Mouse (Mus musculus) neural tube, embryonic 13.5 days (tissue): Measurements from ENCODE around the gene Dtx3. TPM values are rescaled to one million over a fixed set of nuclear protein-coding genes. Genes with fewer than 3 reads are reported as not detected.

Source experiments
- ATAC-seq: fragments of 200-750 bp; cut with Nextera tagmentation; 2 replicates; pipeline ENCODE4 v1.8.0; 2017; ENCODE audit warnings: low read depth, mild to moderate bottlenecking, moderate TSS enrichment, moderate library complexity
- H3K27ac ChIP-seq: fragments of 300-500 bp; sonication (generic); replicated peaks from 2 replicates; pipeline ENCODE4 v1.5.1; 2015; ENCODE audit warnings: moderate library complexity, mild to moderate bottlenecking, inconsistent platforms
- H3K27me3 ChIP-seq: fragments of 300-500 bp; sonication (generic); 2 replicates; pipeline ENCODE4 v1.6.1; 2015; ENCODE audit warnings: mild to moderate bottlenecking, inconsistent platforms
- H3K36me3 ChIP-seq: fragments of 300-500 bp; sonication (generic); 2 replicates; pipeline ENCODE4 v1.6.1; 2015; ENCODE audit warnings: mild to moderate bottlenecking, inconsistent platforms
- H3K4me1 ChIP-seq: fragments of 300-500 bp; sonication (generic); replicated peaks from 2 replicates; pipeline ENCODE4 v1.6.1; 2015; ENCODE audit warnings: inconsistent platforms
- H3K4me2 ChIP-seq: fragments of 300-500 bp; sonication (generic); 2 replicates; pipeline ENCODE4 v1.6.1; 2015; ENCODE audit warnings: inconsistent platforms, mild to moderate bottlenecking, moderate library complexity
- H3K4me3 ChIP-seq: fragments of 300-500 bp; sonication (generic); 2 replicates; pipeline ENCODE4 v1.5.1; 2015; ENCODE audit warnings: mild to moderate bottlenecking, inconsistent platforms
- H3K9ac ChIP-seq: fragments of 300-500 bp; sonication (generic); 2 replicates; pipeline ENCODE4 v1.6.1; 2015; ENCODE audit warnings: moderate library complexity, mild to moderate bottlenecking, inconsistent platforms
- H3K9me3 ChIP-seq: fragments of 300-500 bp; sonication (generic); 2 replicates; pipeline ENCODE4 v1.6.1; 2016; ENCODE audit warnings: inconsistent platforms
- WGBS: fragments of 180-500 bp; shearing (Covaris S2); methylation state at CpG from one replicate; pipeline ENCODE4 v1.1.7; 2015; 5-methylcytosine and 5-hydroxymethylcytosine counted together
- polyA plus RNA-seq: library from polyadenylated mRNA; unstranded; fragments of >200 nt; fragmentation: Nextera tagmentation; extraction: Ambion mirVana; gene quantifications from 2 replicates; pipeline ENCODE4 v1.2.1, GENCODE M21; 2015

Dtx3 gene
- polyA plus RNA-seq, 1 experiment from 2014 or later = 221 TPM

DNA sequence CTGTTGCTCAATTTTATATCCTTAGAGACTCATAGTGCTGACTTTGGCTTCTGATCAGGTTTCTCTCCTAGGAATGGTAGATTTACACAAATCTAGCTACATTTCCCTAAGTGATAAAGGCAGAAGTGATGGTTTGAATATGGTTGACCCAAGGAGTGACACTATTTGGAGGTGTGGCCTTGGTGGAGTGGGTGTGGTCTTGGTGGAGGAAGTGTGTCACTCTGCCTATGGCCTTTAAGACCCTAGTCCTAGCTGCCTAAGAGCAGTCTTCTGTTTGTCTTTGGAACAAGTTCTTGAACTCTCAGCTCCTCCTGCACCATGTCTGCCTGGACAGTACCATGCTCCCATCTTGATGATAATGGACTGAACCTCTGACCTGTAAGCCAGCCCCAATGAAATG lies 21.6 kb upstream of the Dtx3 start:
- no peak overlapping the region for H3K27ac ChIP-seq
- no peaks in the 10 kb centered on the region for H3K36me3 ChIP-seq
- H3K9me3 ChIP-seq = no peaks in the 10 kb centered on the region
- no peak overlapping the region for H3K4me2 ChIP-seq
- no peaks in the 10 kb centered on the region for H3K4me1 ChIP-seq
- ATAC-seq = no peak
- H3K27me3 ChIP-seq = 0 out of 2 replicates have a peak, but pooled peaks cover 3% of the 10 kb centered on the region
- H3K9ac ChIP-seq = no peak overlapping the region
- H3K4me3 ChIP-seq = no peak overlapping the region

DNA sequence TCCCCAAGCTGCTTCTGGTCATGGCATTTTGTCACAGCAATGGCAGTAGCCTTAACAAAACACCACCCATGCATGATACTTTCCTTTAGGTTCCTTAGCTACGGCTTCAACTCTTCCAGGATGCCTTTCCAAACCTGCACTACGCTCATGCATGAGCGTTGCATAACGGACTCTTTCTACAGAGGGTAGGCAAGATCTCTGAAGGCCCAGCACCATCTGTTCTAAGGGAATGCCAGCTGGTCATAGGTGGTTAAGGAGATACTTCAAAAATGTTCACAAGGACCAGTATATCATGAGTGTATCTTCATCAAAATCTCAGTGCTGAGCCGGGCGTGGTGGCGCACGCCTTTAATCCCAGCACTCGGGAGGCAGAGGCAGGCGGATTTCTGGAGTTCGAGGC lies 20.9 kb upstream of the Dtx3 start:
- H3K9ac ChIP-seq = no peak overlapping the region
- no peaks in the 10 kb centered on the region for H3K9me3 ChIP-seq
- ATAC-seq = no peak
- no peaks in the 10 kb centered on the region for H3K4me1 ChIP-seq
- no peak overlapping the region for H3K4me2 ChIP-seq
- no peak overlapping the region for H3K4me3 ChIP-seq
- H3K27ac ChIP-seq = no peak overlapping the region
- WGBS = 96% methylated on average over 11 of the region's 11 CpGs
- H3K36me3 ChIP-seq = no peaks in the 10 kb centered on the region
- 0 out of 2 replicates have a peak, but pooled peaks cover 3% of the 10 kb centered on the region for H3K27me3 ChIP-seq

DNA sequence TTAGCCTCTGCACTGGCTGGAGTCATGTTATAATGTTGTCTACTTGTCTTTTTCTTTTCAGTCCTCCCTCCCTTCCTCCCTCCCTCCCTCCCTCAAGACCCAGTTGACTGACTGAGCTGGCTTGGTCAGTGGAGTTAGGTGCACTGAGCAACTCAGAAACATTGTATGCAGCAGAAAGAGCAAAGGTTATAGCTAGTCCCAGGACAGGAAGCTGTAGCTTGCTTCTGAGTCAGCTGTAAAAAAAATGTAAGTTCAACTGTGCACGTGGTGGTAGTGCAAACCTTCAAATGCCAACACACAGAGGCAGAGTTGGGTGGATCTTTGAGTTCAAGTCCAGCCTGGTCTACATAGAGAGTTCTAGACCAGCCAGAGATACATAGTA lies 18.9 kb upstream of the Dtx3 start:
- no peak overlapping the region for H3K27ac ChIP-seq
- WGBS = 69% methylated on average over 1 of the region's 1 CpGs
- no peak overlapping the region for H3K4me2 ChIP-seq
- H3K27me3 ChIP-seq = 0 out of 2 replicates have a peak, but pooled peaks cover 3% of the 10 kb centered on the region
- H3K4me3 ChIP-seq = no peak overlapping the region
- H3K36me3 ChIP-seq = no peaks in the 10 kb centered on the region
- H3K9ac ChIP-seq = no peak overlapping the region
- H3K9me3 ChIP-seq = no peaks in the 10 kb centered on the region
- H3K4me1 ChIP-seq = peaks cover 17% of the 10 kb centered on the region
- ATAC-seq = no peak

DNA sequence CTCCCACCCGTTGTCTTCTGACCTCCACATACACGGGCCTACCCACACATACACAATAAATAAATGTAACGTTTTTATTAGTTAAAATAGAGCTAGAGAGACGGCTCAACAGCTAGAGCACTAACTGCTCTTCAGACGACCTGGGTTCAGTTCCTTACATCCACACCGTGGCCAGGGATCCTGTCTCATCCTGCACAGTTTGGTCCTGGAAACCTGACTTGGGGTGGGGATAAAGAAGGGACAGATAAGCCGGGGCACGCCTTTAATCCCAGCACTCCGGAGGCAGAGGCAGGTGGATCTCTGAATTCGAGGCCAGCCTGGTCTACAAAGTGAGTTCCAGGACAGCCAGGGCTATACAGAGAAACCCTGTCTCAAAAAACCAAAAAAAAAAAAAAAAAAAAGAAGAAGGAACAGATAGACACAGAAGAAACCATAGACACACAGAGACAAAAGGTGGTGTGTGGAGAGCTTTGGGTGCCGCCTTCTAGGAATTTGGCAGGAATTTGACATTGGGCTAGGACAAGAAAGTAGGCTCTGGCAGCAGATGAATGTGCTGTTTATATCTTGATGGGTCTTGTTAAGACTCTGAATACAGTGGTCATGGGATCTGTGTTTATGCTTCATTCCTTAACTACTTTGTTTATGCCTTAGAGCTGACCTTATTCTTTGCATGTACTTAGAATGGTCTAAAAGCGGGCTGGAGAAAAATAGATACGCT lies 18.3 kb upstream of the Dtx3 start:
- WGBS = 85% methylated on average over 13 of the region's 13 CpGs
- H3K4me3 ChIP-seq = no peak overlapping the region
- 0 out of 2 replicates have a peak, but pooled peaks cover under 1% of the 10 kb centered on the region for H3K36me3 ChIP-seq
- ATAC-seq = no peak
- H3K4me1 ChIP-seq = peaks cover 20% of the 10 kb centered on the region
- no peak overlapping the region for H3K4me2 ChIP-seq
- H3K9me3 ChIP-seq = no peaks in the 10 kb centered on the region
- no peak overlapping the region for H3K9ac ChIP-seq
- 0 out of 2 replicates have a peak, but pooled peaks cover 3% of the 10 kb centered on the region for H3K27me3 ChIP-seq
- no peak overlapping the region for H3K27ac ChIP-seq

- Histone ChIP-seq H3K9ac (no peak overlapping the region), H3K36me3 (peaks cover 6% of the 10 kb centered on the region), H3K9me3 (no peaks in the 10 kb centered on the region), H3K4me3 (no peak overlapping the region), H3K4me1 (peaks cover 20% of the 10 kb centered on the region), H3K27me3 (0 out of 2 replicates have a peak, but pooled peaks cover 3% of the 10 kb centered on the region), H3K4me2 (no peak overlapping the region), H3K27ac (no peak overlapping the region)
- ATAC-seq = no peak
- 94% methylated on average over 8 of the region's 8 CpGs for WGBS
These were observed 17.7 kb upstream of the Dtx3 start for GRCm38 (mm10) chr10:127213272-127213671.

- WGBS = under 1% methylated on average over 47 of the region's 47 CpGs
- H3K4me1 ChIP-seq = peaks cover 20% of the 10 kb centered on the region
- ATAC-seq = peak; percentile 96
- H3K27ac ChIP-seq = peak within 1 kb of the TSS; percentile 15; the same call in 1 of the 2 replicates
- H3K9me3 ChIP-seq = no peaks in the 10 kb centered on the region
- 0 out of 2 replicates have a peak, but pooled peaks cover 3% of the 10 kb centered on the region for H3K27me3 ChIP-seq
- H3K4me2 ChIP-seq = peak within 1 kb of the TSS; percentile 91
- H3K36me3 ChIP-seq = peaks cover 23% of the 10 kb centered on the region
- H3K4me3 ChIP-seq = peak within 1 kb of the TSS; percentile 65
- H3K9ac ChIP-seq = peak within 1 kb of the TSS; percentile 84
These were observed 15.9 kb upstream of the Dtx3 start, which contains the start of gene Pip4k2c for GRCm38 (mm10) chr10:127211414-127211854. Gene Pip4k2c (minus strand): TSS chr10:127211585.

DNA sequence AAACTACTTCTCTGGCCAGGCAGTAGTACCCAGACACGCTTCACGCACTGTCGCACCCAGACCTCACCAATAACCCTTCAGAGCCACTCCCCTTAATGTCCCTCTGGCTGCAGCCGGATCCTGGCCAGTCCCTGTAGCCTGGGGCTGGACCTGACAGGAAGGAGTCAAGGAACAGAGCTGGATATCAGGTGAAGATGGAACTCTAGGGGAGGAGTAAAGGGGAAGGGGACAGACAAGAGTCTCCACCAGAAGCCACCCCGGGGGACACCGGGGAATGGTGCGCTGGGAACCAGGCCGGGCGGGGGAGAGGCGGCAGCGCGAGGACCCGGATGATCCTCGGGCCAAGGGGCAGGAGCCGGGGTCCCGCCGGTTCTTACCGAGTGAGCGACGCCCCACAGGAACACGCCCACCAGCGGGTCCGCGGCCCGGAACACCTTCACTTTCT lies 15.5 kb upstream of the Dtx3 start:
- peaks cover 28% of the 10 kb centered on the region for H3K36me3 ChIP-seq
- 0 out of 2 replicates have a peak, but pooled peaks cover 3% of the 10 kb centered on the region for H3K27me3 ChIP-seq
- peaks cover 20% of the 10 kb centered on the region for H3K4me1 ChIP-seq
- no peaks in the 10 kb centered on the region for H3K9me3 ChIP-seq
- peak overlapping the region; percentile 65 for H3K4me3 ChIP-seq
- WGBS = under 1% methylated on average over 25 of the region's 25 CpGs
- peak overlapping the region; percentile 15; the same call in 1 of the 2 replicates for H3K27ac ChIP-seq
- peak overlapping the region; percentile 91 for H3K4me2 ChIP-seq
- peak; percentile 70 for ATAC-seq
- H3K9ac ChIP-seq = peak overlapping the region; percentile 84

DNA sequence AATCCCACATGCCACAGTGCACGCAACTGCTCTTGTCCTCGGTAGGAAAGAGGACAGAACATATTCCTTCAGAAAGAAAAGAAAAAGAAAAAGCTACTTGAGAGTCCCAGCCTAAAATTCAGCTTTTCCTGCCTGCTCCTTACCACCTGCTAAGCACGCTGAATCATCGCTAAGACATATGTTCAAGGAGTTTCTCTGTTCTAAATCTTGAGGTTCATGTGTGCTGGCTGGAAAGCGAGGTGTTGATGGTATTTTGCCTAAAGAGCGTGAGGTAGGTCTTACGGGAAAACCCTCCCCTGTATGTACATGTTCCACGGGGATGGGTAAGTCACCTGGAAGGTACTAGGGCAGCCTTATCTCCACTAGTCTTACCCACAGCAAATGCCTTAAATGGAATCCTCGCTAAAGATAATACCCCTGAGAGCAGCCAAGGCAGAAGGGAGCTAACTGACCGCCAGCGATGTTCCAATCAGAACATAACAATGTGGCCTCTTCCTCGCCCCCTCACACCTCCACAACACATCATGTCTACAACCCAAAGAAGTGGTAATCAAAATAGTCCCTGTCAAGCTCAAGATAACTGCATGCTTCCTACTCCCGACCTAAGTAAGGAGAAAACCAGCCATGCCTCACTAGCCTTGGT lies 14.5 kb upstream of the Dtx3 start:
- ATAC-seq = no peak
- 88% methylated on average over 13 of the region's 13 CpGs for WGBS
- peaks cover 37% of the 10 kb centered on the region for H3K36me3 ChIP-seq
- no peaks in the 10 kb centered on the region for H3K9me3 ChIP-seq
- H3K9ac ChIP-seq = peak overlapping the region; percentile 84
- H3K27ac ChIP-seq = no peak overlapping the region
- H3K4me3 ChIP-seq = peak overlapping the region; percentile 65
- H3K27me3 ChIP-seq = 0 out of 2 replicates have a peak, but pooled peaks cover 3% of the 10 kb centered on the region
- H3K4me1 ChIP-seq = peaks cover 20% of the 10 kb centered on the region
- H3K4me2 ChIP-seq = peak overlapping the region; percentile 91

- Histone ChIP-seq H3K4me3 (no peak overlapping the region), H3K27ac (no peak overlapping the region), H3K4me2 (no peak overlapping the region), H3K36me3 (peaks cover 47% of the 10 kb centered on the region), H3K4me1 (peaks cover 20% of the 10 kb centered on the region), H3K9me3 (no peaks in the 10 kb centered on the region), H3K27me3 (0 out of 2 replicates have a peak, but pooled peaks cover 3% of the 10 kb centered on the region), H3K9ac (no peak overlapping the region)
- 89% methylated on average over 4 of the region's 4 CpGs for WGBS
- ATAC-seq = no peak
These were observed 13.4 kb upstream of the Dtx3 start for GRCm38 (mm10) chr10:127208921-127209320.

- no peak overlapping the region for H3K4me2 ChIP-seq
- H3K36me3 ChIP-seq = peaks cover 79% of the 10 kb centered on the region
- H3K4me1 ChIP-seq = peaks cover 12% of the 10 kb centered on the region
- H3K27ac ChIP-seq = no peak overlapping the region
- H3K9me3 ChIP-seq = no peaks in the 10 kb centered on the region
- no peak for ATAC-seq
- WGBS = 88% methylated on average over 10 of the region's 10 CpGs
- H3K9ac ChIP-seq = no peak overlapping the region
- no peaks in the 10 kb centered on the region for H3K27me3 ChIP-seq
- H3K4me3 ChIP-seq = no peak overlapping the region
These were observed 9.8 kb upstream of the Dtx3 start for GRCm38 (mm10) chr10:127205373-127205772.

GRCm38 (mm10) chr10:127204589-127204988 lies 9.1 kb upstream of the Dtx3 start:
- 89% methylated on average over 5 of the region's 5 CpGs for WGBS
- peaks cover 87% of the 10 kb centered on the region for H3K36me3 ChIP-seq
- H3K4me1 ChIP-seq = peaks cover 4% of the 10 kb centered on the region; the same call in 1 of the 2 replicates
- H3K4me2 ChIP-seq = no peak overlapping the region
- no peak overlapping the region for H3K4me3 ChIP-seq
- no peak for ATAC-seq
- H3K9me3 ChIP-seq = no peaks in the 10 kb centered on the region
- H3K27me3 ChIP-seq = no peaks in the 10 kb centered on the region
- no peak overlapping the region for H3K27ac ChIP-seq
- no peak overlapping the region for H3K9ac ChIP-seq

DNA sequence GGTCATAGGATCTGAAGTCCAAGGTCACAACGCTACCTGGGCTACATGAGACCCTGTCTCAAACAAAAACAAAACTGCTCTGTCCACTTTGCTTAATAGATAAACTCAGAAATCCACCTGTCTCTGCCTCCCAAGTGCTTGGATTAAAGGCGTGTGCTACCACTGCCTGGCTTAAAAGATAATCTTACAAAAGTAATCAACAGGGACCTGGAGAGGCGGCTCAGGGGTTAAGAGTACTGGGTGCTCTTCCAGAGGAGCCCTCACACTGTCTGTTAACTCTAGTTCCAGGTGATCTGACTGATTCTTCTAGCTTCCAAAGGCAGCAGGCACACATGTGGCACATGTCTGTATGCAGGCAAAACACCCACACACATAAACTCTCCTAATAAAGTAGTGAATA lies 7.6 kb upstream of the Dtx3 start:
- Histone ChIP-seq H3K27ac (no peak overlapping the region), H3K9me3 (no peaks in the 10 kb centered on the region), H3K9ac (no peak overlapping the region), H3K4me2 (no peak overlapping the region), H3K4me3 (no peak overlapping the region), H3K36me3 (peaks cover 94% of the 10 kb centered on the region), H3K27me3 (no peaks in the 10 kb centered on the region), H3K4me1 (no peaks in the 10 kb centered on the region; the same call in 1 of the 2 replicates)
- no peak for ATAC-seq
- 89% methylated on average over 3 of the region's 3 CpGs for WGBS
